Mouse (Mus musculus): ENCODE measurements around the gene BC049352.

BC049352 gene

GRCm38 (mm10) chr9:45299231-45300006, 117.6 kb downstream of the BC049352 start:
- DNase-seq (ENCODE audit: low read depth, low spot score), result no peak

Data from telencephalon, adult 2 months (tissue).